Mouse (Mus musculus): ENCODE measurements around the gene Ndc80.

- TF ChIP-seq CTCF (conservative IDR thresholded peaks at IDR 0.05; ENCODE audit: low read length) (no peak), POU5F1 (IDR thresholded peaks at IDR 0.05; ENCODE audit: borderline replicate concordance, low read length) (no peak)
Measured at GRCm38 (mm10) chr17:71479381-71479901, 47.2 kb downstream of the Ndc80 start.
